Mouse (Mus musculus) stomach, embryonic 16.5 days (tissue): ENCODE data around the gene Klra17. TPM values are rescaled to one million over a fixed set of nuclear protein-coding genes. Genes with fewer than 3 reads are reported as not detected.

Source experiments
- polyA plus RNA-seq: library from polyadenylated mRNA; unstranded; fragments of >200 nt; fragmentation: Nextera tagmentation; extraction: Ambion mirVana; gene quantifications from 2 replicates; pipeline ENCODE4 v1.2.1, GENCODE M21; 2015

Gene Klra17
- polyA plus RNA-seq, 1 experiment from 2014 or later, result 0.22 TPM

Other genes starting within 250 kb of the Klra17 start
- not detected in 2 replicates for gene Klrc3, start 233.3 kb downstream of the Klra17 start, polyA plus RNA-seq
- gene Klrc2, start 216.0 kb downstream of the Klra17 start, polyA plus RNA-seq, result not detected in 2 replicates
- gene Klrc1, start 197.7 kb downstream of the Klra17 start, polyA plus RNA-seq, result 0.10 and 0.15 TPM in 2 replicates
- not detected in 2 replicates for gene Klri1, start 159.5 kb downstream of the Klra17 start, polyA plus RNA-seq
- 0.08 TPM in 1 of 2 replicates, not detected in the other for gene Klri2, start 136.2 kb downstream of the Klra17 start, polyA plus RNA-seq
- gene Gm156, start 92.4 kb downstream of the Klra17 start, polyA plus RNA-seq, result not detected in 2 replicates
- not detected in 2 replicates for gene Gm17631, start 14.0 kb downstream of the Klra17 start, polyA plus RNA-seq
- gene Klra5, start 41.0 kb upstream of the Klra17 start, polyA plus RNA-seq, result not detected in 2 replicates
- gene Klra6, start 150.3 kb upstream of the Klra17 start, polyA plus RNA-seq, result not detected in 2 replicates
- not detected in 2 replicates for gene Klra4, start 190.6 kb upstream of the Klra17 start, polyA plus RNA-seq